ENCODE assay signal across 8 mouse cellular contexts in the genomic region with DNA sequence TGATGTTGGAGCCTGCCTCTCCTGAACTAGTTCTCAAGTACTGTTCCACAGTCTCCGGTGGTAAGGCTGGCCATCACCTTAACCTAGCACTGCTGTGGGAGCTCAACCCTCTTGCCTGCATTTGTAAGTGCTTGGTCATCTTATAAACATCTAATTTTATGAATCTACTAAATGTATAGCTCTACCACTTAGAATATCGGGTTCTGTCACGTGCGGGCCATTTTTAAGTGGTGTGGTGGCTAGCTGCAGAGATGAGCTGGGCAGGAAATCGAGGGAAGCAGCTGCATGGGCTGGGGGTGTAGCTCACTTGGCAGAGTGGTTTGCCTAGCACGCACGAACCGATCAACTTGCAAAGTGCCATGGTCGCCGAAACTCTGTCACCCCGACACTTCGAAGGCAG. TPM values are rescaled to one million over a fixed set of nuclear protein-coding genes. Genes with fewer than 3 reads are reported as not detected.
DNase-seq lines count a peak whose midpoint lies in the region; ATAC-seq and TF ChIP-seq lines count a peak whose summit lies in the region.

No protein-coding gene starts in this region.

- peak overlapping the region; percentile 99 for H3K27ac ChIP-seq in heart, postnatal 0 days (ENCODE audit: low read depth)
- H3K27ac ChIP-seq in bone marrow, adult 2 months (ENCODE audit: control insufficient read depth, insufficient read depth, low read depth, low read length, poor library complexity), result peak overlapping the region; percentile 85
- H3K27ac ChIP-seq in hindbrain, embryonic 11.5 days (ENCODE audit: low read depth, low read length), result peak overlapping the region; percentile 94
- H3K27ac ChIP-seq in midbrain, embryonic 11.5 days (ENCODE audit: low read depth, low read length), result no peak overlapping the region

- H3K9me3 ChIP-seq in heart, postnatal 0 days (replicated peaks; ENCODE audit: control insufficient read depth, low read length), result no peaks in the 10 kb centered on the region
- no peaks in the 10 kb centered on the region for H3K9me3 ChIP-seq in hindbrain, embryonic 11.5 days (ENCODE audit: control insufficient read depth, low read length)
- no peaks in the 10 kb centered on the region for H3K9me3 ChIP-seq in midbrain, embryonic 11.5 days (ENCODE audit: control insufficient read depth, low read length)

- intact Hi-C loops in gastrocnemius, postnatal 14 days (cut with DNase I; ENCODE audit: low total_unique reads), result no loop called here

- no peaks in the 10 kb centered on the region for H3K27me3 ChIP-seq in heart, postnatal 0 days (ENCODE audit: control insufficient read depth, insufficient read depth, low read length)
- no peaks in the 10 kb centered on the region for H3K27me3 ChIP-seq in hindbrain, embryonic 11.5 days (ENCODE audit: control insufficient read depth, insufficient read depth, low read length)
- peaks cover 2% of the 10 kb centered on the region for H3K27me3 ChIP-seq in midbrain, embryonic 11.5 days (ENCODE audit: control insufficient read depth, insufficient read depth, low read length)

- H3K4me2 ChIP-seq in heart, postnatal 0 days (ENCODE audit: low read depth, low read length), result peak overlapping the region; percentile 64
- H3K4me2 ChIP-seq in hindbrain, embryonic 11.5 days (replicated peaks; ENCODE audit: low read depth, low read length), result peak overlapping the region; percentile 44
- peak overlapping the region; percentile 49 for H3K4me2 ChIP-seq in midbrain, embryonic 11.5 days

- 25% methylated on average over 12 of the region's 12 CpGs for WGBS in heart, postnatal 0 days
- whole genome bisulfite sequencing in bone marrow, adult 2 months, result 21% methylated on average over 12 of the region's 12 CpGs
- 44% methylated on average over 12 of the region's 12 CpGs for WGBS in hindbrain, embryonic 11.5 days
- WGBS in midbrain, embryonic 11.5 days, result 36% methylated on average over 12 of the region's 12 CpGs

- TF ChIP-seq POLR2A in bone marrow, adult 2 months (IDR thresholded peaks at IDR 0.05; ENCODE audit: borderline replicate concordance, control insufficient read depth, low read depth, low read length), result no peak

- peaks cover 24% of the 10 kb centered on the region for H3K36me3 ChIP-seq in heart, postnatal 0 days (replicated peaks; ENCODE audit: control insufficient read depth, insufficient read depth, low read length)
- no peaks in the 10 kb centered on the region for H3K36me3 ChIP-seq in hindbrain, embryonic 11.5 days (ENCODE audit: control insufficient read depth, insufficient read depth, low read length)
- no peaks in the 10 kb centered on the region for H3K36me3 ChIP-seq in midbrain, embryonic 11.5 days (ENCODE audit: control insufficient read depth, insufficient read depth, low read length)

- TF ChIP-seq EP300 in heart, postnatal 0 days (IDR thresholded peaks at IDR 0.05; ENCODE audit: low read depth), result no peak

- peak overlapping the region; percentile 81 for H3K4me3 ChIP-seq in heart, postnatal 0 days (ENCODE audit: low read depth, low read length)
- peak overlapping the region; percentile 73 for H3K4me3 ChIP-seq in bone marrow, adult 2 months (replicated peaks; ENCODE audit: control insufficient read depth, low read depth, low read length)
- peak overlapping the region; percentile 64 for H3K4me3 ChIP-seq in hindbrain, embryonic 11.5 days (ENCODE audit: low read depth, low read length)
- H3K4me3 ChIP-seq in midbrain, embryonic 11.5 days (ENCODE audit: low read depth, low read length), result peak overlapping the region; percentile 55

- H3K4me1 ChIP-seq in heart, postnatal 0 days (ENCODE audit: control insufficient read depth, insufficient read depth), result no peaks in the 10 kb centered on the region
- no peaks in the 10 kb centered on the region for H3K4me1 ChIP-seq in bone marrow, adult 2 months (ENCODE audit: control insufficient read depth, insufficient read depth, low read length)
- no peaks in the 10 kb centered on the region for H3K4me1 ChIP-seq in hindbrain, embryonic 11.5 days (replicated peaks; ENCODE audit: control insufficient read depth, insufficient read depth, low read length)
- H3K4me1 ChIP-seq in midbrain, embryonic 11.5 days (ENCODE audit: control insufficient read depth, insufficient read depth, low read length), result no peaks in the 10 kb centered on the region

- ATAC-seq in heart, postnatal 0 days (ENCODE audit: insufficient read depth, low read depth), result no peak
- ATAC-seq in hindbrain, embryonic 11.5 days (ENCODE audit: low FRiP score), result no peak
- ATAC-seq in midbrain, embryonic 11.5 days (ENCODE audit: low FRiP score), result no peak

- peak overlapping the region; percentile 82; the same call in 1 of the 2 replicates for H3K9ac ChIP-seq in heart, postnatal 0 days (replicated peaks; ENCODE audit: low read depth, low read length)
- H3K9ac ChIP-seq in hindbrain, embryonic 11.5 days (ENCODE audit: low read depth, low read length), result peak overlapping the region; percentile 72
- peak overlapping the region; percentile 72 for H3K9ac ChIP-seq in midbrain, embryonic 11.5 days (ENCODE audit: low read length)

- TF ChIP-seq CTCF in heart, postnatal 0 days (IDR thresholded peaks at IDR 0.05; ENCODE audit: low read depth), result no peak
- no peak for TF ChIP-seq CTCF in bone marrow, adult 2 months (IDR thresholded peaks at IDR 0.05; ENCODE audit: control insufficient read depth, insufficient read depth, low read length)

- DNase-seq in heart, postnatal 0 days (ENCODE audit: low spot score), result no peak
- no peak for DNase-seq in heart, adult 8-10 months (ENCODE audit: low spot score)
- DNase-seq in hindbrain, embryonic 11.5 days (ENCODE audit: low spot score), result no peak
- no peak for DNase-seq in midbrain, embryonic 11.5 days (ENCODE audit: low spot score, missing footprints)
- DNase-seq in right cerebral cortex, adult 2 months (ENCODE audit: low spot score in 2 of 2), result no peak
- DNase-seq in gastrocnemius, postnatal 14 days, result no peak
- DNase-seq in thymus, postnatal 14 days, result no peak

RNA-seq across cellular contexts. Expression of gene Zrsr2, which starts 1.1 kb away (rescaled TPM):
- 0.92 and 1.3 TPM in 2 replicates for total RNA-seq in heart, postnatal 0 days (2014; rRNA removed; ENCODE audit: low replicate concordance)
- polyA plus RNA-seq in heart, postnatal 0 days (2015; fragmentation: Nextera tagmentation; extraction: Ambion mirVana), result 22.8 and 25.8 TPM in 2 replicates
- total RNA-seq in heart, adult 8-10 months (2022), result 10 to 100 TPM in 3 of 4 experiments, 1 to 10 TPM in 1; 6.4 to 11.5 (median 11.1) TPM
- polyA plus RNA-seq in bone marrow, adult 2 months (2011; ENCODE audit: insufficient read depth, insufficient read length, low replicate concordance, missing spikeins), result 52.8 and 63.6 TPM in 2 replicates
- polyA plus RNA-seq in hindbrain, embryonic 11.5 days (2014; fragmentation: Nextera tagmentation; extraction: Ambion mirVana), result 56.8 and 64.1 TPM in 2 replicates
- 51.1 and 54.7 TPM in 2 replicates for polyA plus RNA-seq in midbrain, embryonic 11.5 days (2014; fragmentation: Nextera tagmentation; extraction: Ambion mirVana)
- total RNA-seq in gastrocnemius, postnatal 14 days (2021), result 10 to 100 TPM; 13.2 to 14.3 TPM

RNA-seq across cellular contexts. Expression of gene Ap1s2, which starts 48.6 kb away (rescaled TPM):
- 10.5 and 12.0 TPM in 2 replicates for total RNA-seq in heart, postnatal 0 days (2014; rRNA removed; ENCODE audit: low replicate concordance)
- polyA plus RNA-seq in heart, postnatal 0 days (2015; fragmentation: Nextera tagmentation; extraction: Ambion mirVana), result 16.0 and 17.7 TPM in 2 replicates
- total RNA-seq in heart, adult 8-10 months (2022), result 10 to 100 TPM; 18.5 to 36.3 (median 27.2) TPM
- polyA plus RNA-seq in bone marrow, adult 2 months (2011; ENCODE audit: insufficient read depth, insufficient read length, low replicate concordance, missing spikeins), result 6.6 and 24.8 TPM in 2 replicates
- polyA plus RNA-seq in hindbrain, embryonic 11.5 days (2014; fragmentation: Nextera tagmentation; extraction: Ambion mirVana), result 52.4 and 56.3 TPM in 2 replicates
- polyA plus RNA-seq in midbrain, embryonic 11.5 days (2014; fragmentation: Nextera tagmentation; extraction: Ambion mirVana), result 48.4 and 56.5 TPM in 2 replicates
- 10 to 100 TPM; 23.0 to 23.9 TPM for total RNA-seq in gastrocnemius, postnatal 14 days (2021)
